Comparison of ENCODE assay signal across 8 mouse cellular contexts in genomic region chr4:132180710-132181109, GRCm38 (mm10). TPM values are rescaled to one million over a fixed set of nuclear protein-coding genes. Genes with fewer than 3 reads are reported as not detected.
DNase-seq lines count a peak whose midpoint lies in the region; ATAC-seq and TF ChIP-seq lines count a peak whose summit lies in the region.

No protein-coding gene starts in this region.

- intact Hi-C loops in left cerebral cortex, adult 2 months (cut with DNase I) = no loop called here

- peak; percentile 52 for TF ChIP-seq CTCF in left cerebral cortex, adult 2 months (IDR thresholded peaks at IDR 0.05)
- TF ChIP-seq CTCF in midbrain, postnatal 0 days (IDR thresholded peaks at IDR 0.05) = peak; percentile 51

- whole genome bisulfite sequencing in midbrain, postnatal 0 days = 80% methylated on average over 9 of the region's 9 CpGs

- DNase-seq in embryo, embryonic 11 days = peak; percentile 58
- DNase-seq in embryo, embryonic 9.5 days (ENCODE audit: extremely low spot score) = no peak
- no peak for DNase-seq in left cerebral cortex, adult 2 months (ENCODE audit: extremely low spot score in 1 of 2, low spot score in 2 of 2)
- no peak for DNase-seq in left cerebral cortex, adult 8-10 months (ENCODE audit: low spot score in 2 of 2)
- DNase-seq in ES-E14 (ENCODE audit: low read depth, low spot score) = peak; percentile 56
- peak; percentile 48 to 65 for DNase-seq in cerebellum, postnatal 25 days
- peak; percentile 34 for DNase-seq in midbrain, postnatal 0 days (ENCODE audit: low spot score)
- no peak for DNase-seq in gastrocnemius, postnatal 25 days

- peaks cover 6% of the 10 kb centered on the region for H3K36me3 ChIP-seq in ES-E14 (ENCODE audit: control insufficient read depth, insufficient read depth, low read length, poor library complexity, severe bottlenecking)
- H3K36me3 ChIP-seq in midbrain, postnatal 0 days (ENCODE audit: insufficient read depth, low read length) = peaks cover 7% of the 10 kb centered on the region; the same call in 1 of the 2 replicates

- no peak overlapping the region for H3K4me2 ChIP-seq in midbrain, postnatal 0 days (ENCODE audit: low read depth, low read length, poor library complexity, severe bottlenecking)

- H3K4me1 ChIP-seq in ES-E14 (ENCODE audit: control insufficient read depth in 2 of 2, insufficient read depth in 2 of 2, low read length in 2 of 2, poor library complexity in 1 of 2) = peaks cover 1 to 7% of the 10 kb centered on the region in 2 experiments; a peak in 2 of 4 replicates
- no peaks in the 10 kb centered on the region for H3K4me1 ChIP-seq in midbrain, postnatal 0 days (ENCODE audit: insufficient read depth, low read length)

- H3K27ac ChIP-seq in left cerebral cortex, adult 2 months = no peak overlapping the region
- no peak overlapping the region for H3K27ac ChIP-seq in ES-E14 (ENCODE audit: insufficient read depth, low read depth, low read length, poor library complexity, severe bottlenecking)
- H3K27ac ChIP-seq in midbrain, postnatal 0 days (ENCODE audit: low read depth, low read length) = no peak overlapping the region

- no peak overlapping the region for H3K9ac ChIP-seq in ES-E14 (ENCODE audit: insufficient read depth, low read depth, low read length, poor library complexity, severe bottlenecking)
- H3K9ac ChIP-seq in midbrain, postnatal 0 days (replicated peaks; ENCODE audit: low read length, poor library complexity, severe bottlenecking) = no peak overlapping the region

- in situ Hi-C loops in ES-E14 (cut with MboI; ENCODE audit: low sequenced_read_pairs in 2 of 2, unreplicated experiment in 2 of 2) = no loop called here

- no peak overlapping the region for H3K4me3 ChIP-seq in left cerebral cortex, adult 2 months
- H3K4me3 ChIP-seq in ES-E14 (ENCODE audit: insufficient read depth in 1 of 2, low read depth in 1 of 2, low read length in 2 of 2, poor library complexity in 1 of 2, severe bottlenecking in 1 of 2) = no peak overlapping the region
- H3K4me3 ChIP-seq in midbrain, postnatal 0 days (ENCODE audit: low read depth, low read length) = no peak overlapping the region

- no peaks in the 10 kb centered on the region for H3K9me3 ChIP-seq in ES-E14 (ENCODE audit: control insufficient read depth, insufficient read depth, low read depth, low read length)
- H3K9me3 ChIP-seq in midbrain, postnatal 0 days (ENCODE audit: low read length) = no peaks in the 10 kb centered on the region

- ATAC-seq in midbrain, postnatal 0 days (ENCODE audit: low FRiP score) = no peak

- no peaks in the 10 kb centered on the region for H3K27me3 ChIP-seq in midbrain, postnatal 0 days (ENCODE audit: insufficient read depth, low read length)

TF ChIP-seq in ES-E14, 5 proteins besides CTCF, POLR2A, EP300 and RAD21:
- TF ChIP-seq HCFC1 (IDR thresholded peaks at IDR 0.05; ENCODE audit: borderline replicate concordance, insufficient read depth, low read length) = no peak
- TF ChIP-seq MAFK (IDR thresholded peaks at IDR 0.05; ENCODE audit: insufficient read depth, low read depth, low read length) = no peak
- TF ChIP-seq CHD2 (IDR thresholded peaks at IDR 0.05; ENCODE audit: low read depth, low read length) = no peak
- TF ChIP-seq ZC3H11A (IDR thresholded peaks at IDR 0.05; ENCODE audit: borderline replicate concordance, low read depth, low read length) = no peak
- TF ChIP-seq ZNF384 (IDR thresholded peaks at IDR 0.05; ENCODE audit: low read depth, low read length) = no peak
TF ChIP-seq in ES-E14: peak in this region for 0.

RNA-seq across cellular contexts. Expression of gene Ythdf2, which starts 31.4 kb away (rescaled TPM):
- total RNA-seq in left cerebral cortex, adult 2 months (2021) = 10 to 100 TPM; 41.4 to 44.3 TPM
- total RNA-seq in left cerebral cortex, adult 8-10 months (2022) = 10 to 100 TPM; 40.1 to 43.4 (median 41.4) TPM
- 56.1 and 67.7 TPM in 2 replicates for total RNA-seq in ES-E14 (2012; rRNA removed)
- 53.5 and 62.7 TPM in 2 replicates for total RNA-seq in midbrain, postnatal 0 days (2014; rRNA removed)
- polyA plus RNA-seq in midbrain, postnatal 0 days (2015; fragmentation: Nextera tagmentation; extraction: Ambion mirVana) = 96.7 and 117 TPM in 2 replicates
- 10 to 100 TPM; 22.6 to 24.2 TPM for total RNA-seq in gastrocnemius, postnatal 25 days (2021)

RNA-seq across cellular contexts. Expression of gene Oprd1, which starts 36.4 kb away (rescaled TPM):
- total RNA-seq in left cerebral cortex, adult 2 months (2021) = 10 to 100 TPM; 17.9 to 21.1 TPM
- total RNA-seq in left cerebral cortex, adult 8-10 months (2022) = 10 to 100 TPM; 17.7 to 22.3 (median 21.3) TPM
- 0.62 and 0.79 TPM in 2 replicates for total RNA-seq in ES-E14 (2012; rRNA removed)
- 2.2 and 2.6 TPM in 2 replicates for total RNA-seq in midbrain, postnatal 0 days (2014; rRNA removed)
- 0.65 and 0.79 TPM in 2 replicates for polyA plus RNA-seq in midbrain, postnatal 0 days (2015; fragmentation: Nextera tagmentation; extraction: Ambion mirVana)
- not detected for total RNA-seq in gastrocnemius, postnatal 25 days (2021)

Comparison
In these comparisons a context has a peak if more than half of its experiments do, and no peak if none do; other contexts are left out.
1. DNase-seq: peak in embryo, embryonic 11 days (single experiment), ES-E14 (single experiment), cerebellum, postnatal 25 days (2 of 2) and midbrain, postnatal 0 days (single experiment); none in embryo, embryonic 9.5 days (single experiment), left cerebral cortex, adult 2 months (0 of 2), left cerebral cortex, adult 8-10 months (0 of 2) and gastrocnemius, postnatal 25 days (single experiment).